Mouse (Mus musculus): ENCODE results near the gene Bmpr2. TPM values are rescaled to one million over a fixed set of nuclear protein-coding genes. Genes with fewer than 3 reads are reported as not detected.
"Not testable (repeated sequence)": the region's sequence is repeated elsewhere in the genome, so short reads cannot be mapped to it uniquely, and the experiment has no call there.

Bmpr2 gene
- polyA plus RNA-seq, 1 experiment from 2014 or later = 0.87 TPM

DNA sequence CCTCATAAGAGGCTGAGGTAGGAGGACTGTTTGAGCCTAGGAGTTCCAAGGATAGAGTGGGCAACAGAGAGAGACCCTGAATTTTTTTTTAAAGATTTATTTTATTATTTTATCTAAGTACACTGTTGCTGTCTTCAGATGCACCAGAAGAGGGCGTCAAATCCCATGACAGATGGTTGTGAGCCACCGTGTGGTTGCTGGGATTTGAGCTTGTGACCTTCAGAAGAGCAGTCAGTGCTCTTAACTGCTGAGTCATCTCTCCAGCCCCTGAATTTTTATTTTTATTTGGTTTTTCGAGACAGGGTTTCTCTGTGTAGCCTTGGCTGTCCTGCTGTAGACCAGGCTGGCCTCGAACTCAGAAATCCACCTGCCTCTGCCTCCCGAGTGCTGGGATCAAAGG, 13.5 kb upstream of the Bmpr2 start:
- not testable (repeated sequence) for H3K27ac ChIP-seq (ENCODE audit: low read length); H3K9me3 ChIP-seq (replicated peaks; ENCODE audit: control insufficient read depth, low read length); H3K4me3 ChIP-seq (ENCODE audit: low read depth, low read length); H3K4me2 ChIP-seq (ENCODE audit: low read depth, low read length); ATAC-seq (ENCODE audit: low read depth); H3K36me3 ChIP-seq (ENCODE audit: control insufficient read depth, insufficient read depth); H3K9ac ChIP-seq (ENCODE audit: low read depth, low read length); H3K27me3 ChIP-seq (ENCODE audit: control insufficient read depth, insufficient read depth, low read depth, low read length); H3K4me1 ChIP-seq (ENCODE audit: control insufficient read depth, low read depth, low read length)
- WGBS (ENCODE audit: insufficient replicate concordance) = 56% methylated on average over 5 of the region's 5 CpGs

DNA sequence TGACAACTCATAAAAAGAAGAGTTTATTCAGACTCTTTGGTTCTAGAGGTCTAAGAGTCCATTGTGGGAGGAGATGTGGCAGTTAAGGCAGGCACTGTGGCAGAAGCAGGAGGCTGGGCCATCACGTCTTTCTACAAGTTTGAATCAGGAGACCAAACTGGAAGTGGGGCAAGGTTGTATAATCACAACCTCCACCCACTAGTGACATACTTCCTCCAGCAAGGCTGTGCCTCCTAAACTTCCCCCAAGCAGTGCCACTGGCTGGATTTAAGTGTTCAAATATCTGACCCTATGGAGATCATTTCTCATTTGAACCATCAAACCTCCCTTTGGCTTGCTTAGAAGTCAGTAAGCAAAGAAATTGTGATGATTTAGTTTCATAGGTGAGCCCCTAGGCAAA, 7.9 kb upstream of the Bmpr2 start:
- no peak for ATAC-seq (ENCODE audit: low read depth)
- WGBS (ENCODE audit: insufficient replicate concordance) = 48% methylated on average over 1 of the region's 1 CpGs
- no peaks in the 10 kb centered on the region for H3K4me1 ChIP-seq (ENCODE audit: control insufficient read depth, low read depth, low read length)

DNA sequence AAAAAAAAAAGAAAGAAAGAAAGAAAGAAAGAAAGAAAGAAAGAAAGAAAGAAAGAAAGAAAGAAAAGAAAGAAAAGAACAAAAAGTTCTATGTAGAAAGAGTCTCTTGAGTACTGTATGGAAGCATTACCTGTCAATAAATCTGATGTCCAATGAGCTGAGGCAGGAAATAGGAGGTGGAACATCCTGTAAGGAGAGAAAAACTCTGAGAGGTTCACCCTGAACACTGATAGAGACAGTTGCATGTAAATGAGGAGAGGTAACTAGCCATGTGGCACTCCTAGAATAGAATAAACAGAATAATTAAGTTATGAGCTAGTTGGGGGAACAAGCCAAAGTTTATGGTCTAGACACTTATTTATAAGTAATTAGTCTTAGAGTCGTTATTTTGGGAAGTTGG, 4.9 kb upstream of the Bmpr2 start:
- Histone ChIP-seq H3K4me1 (ENCODE audit: control insufficient read depth, low read depth, low read length) (peaks cover 8% of the 10 kb centered on the region), H3K36me3 (ENCODE audit: control insufficient read depth, insufficient read depth) (no peaks in the 10 kb centered on the region), H3K9ac (ENCODE audit: low read depth, low read length) (no peak overlapping the region), H3K9me3 (replicated peaks; ENCODE audit: control insufficient read depth, low read length) (no peaks in the 10 kb centered on the region), H3K4me2 (ENCODE audit: low read depth, low read length) (no peak overlapping the region), H3K27me3 (ENCODE audit: control insufficient read depth, insufficient read depth, low read depth, low read length) (no peaks in the 10 kb centered on the region), H3K4me3 (ENCODE audit: low read depth, low read length) (no peak overlapping the region), H3K27ac (ENCODE audit: low read length) (no peak overlapping the region)
- 79% methylated on average over 1 of the region's 1 CpGs for WGBS (ENCODE audit: insufficient replicate concordance)
- no peak for ATAC-seq (ENCODE audit: low read depth)

More for the DNA sequence above, 7.9 kb upstream of the Bmpr2 start:
- Histone ChIP-seq H3K4me2 (ENCODE audit: low read depth, low read length) (no peak overlapping the region), H3K9me3 (replicated peaks; ENCODE audit: control insufficient read depth, low read length) (no peaks in the 10 kb centered on the region), H3K27ac (ENCODE audit: low read length) (no peak overlapping the region), H3K9ac (ENCODE audit: low read depth, low read length) (no peak overlapping the region), H3K36me3 (ENCODE audit: control insufficient read depth, insufficient read depth) (no peaks in the 10 kb centered on the region), H3K27me3 (ENCODE audit: control insufficient read depth, insufficient read depth, low read depth, low read length) (no peaks in the 10 kb centered on the region), H3K4me3 (ENCODE audit: low read depth, low read length) (no peak overlapping the region)

DNA sequence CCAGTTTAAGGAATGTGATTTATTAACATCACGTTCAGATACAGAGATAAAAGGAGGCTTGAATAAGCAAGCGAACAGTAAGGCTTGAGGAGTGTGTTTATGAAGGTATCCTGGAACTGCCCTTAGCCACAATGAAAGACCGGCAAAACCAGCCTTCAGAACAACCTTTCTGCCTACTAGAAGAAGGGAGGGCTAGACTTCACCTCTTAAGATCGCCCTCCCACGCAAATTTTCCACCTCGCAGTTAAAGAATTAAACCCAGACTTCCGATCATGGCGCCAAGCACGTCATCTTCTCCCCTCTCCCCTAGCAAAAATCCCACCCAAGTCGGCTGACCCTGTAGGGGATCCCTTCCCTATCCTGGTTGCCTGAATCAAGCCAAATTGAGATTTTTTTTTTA, 992 bp upstream of the Bmpr2 start:
- Histone ChIP-seq H3K9me3 (replicated peaks; ENCODE audit: control insufficient read depth, low read length) (no peaks in the 10 kb centered on the region), H3K9ac (ENCODE audit: low read depth, low read length) (peak overlapping the region; percentile 80), H3K36me3 (ENCODE audit: control insufficient read depth, insufficient read depth) (no peaks in the 10 kb centered on the region), H3K27me3 (ENCODE audit: control insufficient read depth, insufficient read depth, low read depth, low read length) (peaks cover 4% of the 10 kb centered on the region), H3K27ac (ENCODE audit: low read length) (no peak overlapping the region), H3K4me1 (ENCODE audit: control insufficient read depth, low read depth, low read length) (peaks cover 15% of the 10 kb centered on the region), H3K4me3 (ENCODE audit: low read depth, low read length) (peak overlapping the region; percentile 81), H3K4me2 (ENCODE audit: low read depth, low read length) (peak overlapping the region; percentile 98)
- WGBS (ENCODE audit: insufficient replicate concordance) = 9% methylated on average over 10 of the region's 10 CpGs
- no peak for ATAC-seq (ENCODE audit: low read depth)

DNA sequence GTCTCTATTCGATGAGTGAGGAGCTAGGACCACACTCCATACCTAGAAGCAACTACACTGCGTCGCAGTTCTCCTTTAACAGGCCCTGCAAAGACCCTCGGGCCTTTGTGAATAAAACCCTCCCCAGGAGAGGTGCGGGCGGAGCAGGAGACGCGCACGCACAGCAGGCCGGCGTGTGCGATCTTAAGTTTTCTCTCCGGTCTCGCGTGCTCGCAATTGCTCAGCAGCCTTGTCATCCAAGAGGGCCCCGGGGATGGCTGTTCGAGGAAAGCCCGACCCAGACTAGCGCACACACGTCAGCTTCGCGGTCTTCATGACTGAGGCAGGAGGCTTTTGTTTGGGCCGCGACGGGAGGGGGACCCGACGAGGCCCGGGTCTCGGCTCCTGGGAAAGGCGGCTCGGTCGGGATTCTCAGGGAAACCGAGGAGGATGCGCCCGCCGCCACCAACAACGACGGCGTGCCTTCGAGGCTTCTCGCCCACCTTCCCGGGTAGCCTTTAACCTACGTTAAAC, 493 bp upstream of the Bmpr2 start:
- Histone ChIP-seq H3K4me3 (ENCODE audit: low read depth, low read length) (peak overlapping the region; percentile 81), H3K9ac (ENCODE audit: low read depth, low read length) (peak overlapping the region; percentile 80), H3K4me1 (ENCODE audit: control insufficient read depth, low read depth, low read length) (peaks cover 15% of the 10 kb centered on the region), H3K36me3 (ENCODE audit: control insufficient read depth, insufficient read depth) (no peaks in the 10 kb centered on the region), H3K27ac (ENCODE audit: low read length) (peak overlapping the region; percentile 9), H3K4me2 (ENCODE audit: low read depth, low read length) (peak overlapping the region; percentile 98), H3K27me3 (ENCODE audit: control insufficient read depth, insufficient read depth, low read depth, low read length) (peaks cover 4% of the 10 kb centered on the region), H3K9me3 (replicated peaks; ENCODE audit: control insufficient read depth, low read length) (no peaks in the 10 kb centered on the region)
- peak; percentile 9 for ATAC-seq (ENCODE audit: low read depth)
- under 1% methylated on average over 44 of the region's 44 CpGs for WGBS (ENCODE audit: insufficient replicate concordance)

DNA sequence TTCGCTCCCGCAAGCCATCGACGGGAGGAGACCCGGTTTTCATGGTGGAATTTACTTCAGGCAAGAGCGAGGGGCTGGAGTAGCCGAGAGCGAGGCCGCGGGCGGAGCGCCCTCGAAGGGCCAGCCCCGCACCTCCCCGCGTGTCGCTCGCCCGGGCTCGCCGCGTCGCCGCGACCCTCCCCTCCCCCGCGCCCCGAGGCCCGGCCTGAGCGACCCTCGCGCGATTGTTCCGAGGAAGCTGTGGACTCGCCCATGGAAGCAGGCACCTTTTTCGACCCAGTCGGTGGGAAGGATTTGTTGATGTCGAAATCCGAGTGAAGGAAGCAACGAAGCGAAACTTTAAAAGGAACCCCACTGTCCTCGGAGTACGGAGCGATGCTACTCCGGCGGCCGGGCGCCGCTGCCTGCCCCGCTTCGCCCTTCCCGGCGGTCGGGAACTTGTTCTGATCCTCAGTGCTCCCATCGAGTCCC, 616 bp downstream of the Bmpr2 start:
- H3K36me3 ChIP-seq (ENCODE audit: control insufficient read depth, insufficient read depth) = no peaks in the 10 kb centered on the region
- peaks cover 15% of the 10 kb centered on the region for H3K4me1 ChIP-seq (ENCODE audit: control insufficient read depth, low read depth, low read length)
- peaks cover 4% of the 10 kb centered on the region for H3K27me3 ChIP-seq (ENCODE audit: control insufficient read depth, insufficient read depth, low read depth, low read length)
- no peaks in the 10 kb centered on the region for H3K9me3 ChIP-seq (replicated peaks; ENCODE audit: control insufficient read depth, low read length)
- WGBS (ENCODE audit: insufficient replicate concordance) = under 1% methylated on average over 48 of the region's 55 CpGs
- H3K9ac ChIP-seq (ENCODE audit: low read depth, low read length) = peak overlapping the region; percentile 80
- H3K27ac ChIP-seq (ENCODE audit: low read length) = peak overlapping the region; percentile 88
- peak overlapping the region; percentile 81 for H3K4me3 ChIP-seq (ENCODE audit: low read depth, low read length)
- peak; percentile 57 for ATAC-seq (ENCODE audit: low read depth)
- H3K4me2 ChIP-seq (ENCODE audit: low read depth, low read length) = peak overlapping the region; percentile 98

DNA sequence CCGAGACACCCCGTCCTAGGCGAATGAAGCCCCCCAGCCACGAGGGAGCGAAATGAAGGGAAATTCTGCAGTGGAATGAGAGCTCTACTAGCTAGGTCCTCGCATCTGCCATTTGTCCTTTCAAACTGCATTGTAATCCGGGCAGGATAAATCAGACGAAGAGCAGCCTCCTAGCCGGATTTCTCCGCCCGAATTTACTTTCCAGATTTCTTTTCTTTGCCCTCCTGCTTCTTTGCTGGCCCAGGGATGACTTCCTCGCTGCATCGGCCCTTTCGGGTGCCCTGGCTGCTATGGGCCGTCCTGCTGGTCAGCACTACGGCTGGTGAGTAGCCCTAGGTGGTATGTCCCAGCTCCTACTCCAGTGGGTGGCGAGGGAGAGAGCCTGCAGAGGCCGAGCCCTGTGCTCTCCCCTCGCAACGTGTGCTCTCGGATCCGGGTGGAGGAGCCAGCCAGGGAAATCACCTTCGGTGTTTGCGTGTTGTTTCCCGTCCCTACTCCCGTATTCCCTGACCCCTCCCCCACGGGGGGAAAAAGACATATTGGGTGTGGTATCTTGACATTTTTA, 1.3 kb downstream of the Bmpr2 start:
- peak overlapping the region; percentile 98 for H3K4me2 ChIP-seq (ENCODE audit: low read depth, low read length)
- under 1% methylated on average over 27 of the region's 27 CpGs for WGBS (ENCODE audit: insufficient replicate concordance)

DNA sequence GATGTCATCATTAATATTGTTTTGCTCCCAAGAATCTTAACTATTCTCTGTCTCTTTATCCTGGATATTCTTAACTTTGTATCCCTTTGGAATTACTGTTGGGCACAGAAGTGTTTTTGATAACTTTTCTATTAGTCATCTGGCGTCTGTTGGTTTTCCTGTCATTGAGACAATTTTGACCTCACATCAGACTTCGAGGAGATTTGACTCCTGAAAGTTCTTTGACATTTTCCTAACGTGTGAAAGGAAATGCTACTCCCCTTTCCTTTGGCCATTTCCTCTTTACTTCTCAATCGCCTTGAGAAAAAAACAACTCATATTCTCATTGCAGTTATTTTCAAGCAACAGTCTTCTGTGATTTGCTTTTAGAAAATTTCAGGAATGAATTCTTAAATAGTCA, 2.1 kb downstream of the Bmpr2 start:
- H3K4me2 ChIP-seq (ENCODE audit: low read depth, low read length) = peak overlapping the region; percentile 39
- peaks cover 4% of the 10 kb centered on the region for H3K27me3 ChIP-seq (ENCODE audit: control insufficient read depth, insufficient read depth, low read depth, low read length)
- ATAC-seq (ENCODE audit: low read depth) = no peak
- peaks cover 15% of the 10 kb centered on the region for H3K4me1 ChIP-seq (ENCODE audit: control insufficient read depth, low read depth, low read length)
- H3K27ac ChIP-seq (ENCODE audit: low read length) = no peak overlapping the region
- 5% methylated on average over 4 of the region's 4 CpGs for WGBS (ENCODE audit: insufficient replicate concordance)
- no peaks in the 10 kb centered on the region for H3K9me3 ChIP-seq (replicated peaks; ENCODE audit: control insufficient read depth, low read length)
- H3K36me3 ChIP-seq (ENCODE audit: control insufficient read depth, insufficient read depth) = no peaks in the 10 kb centered on the region
- no peak overlapping the region for H3K9ac ChIP-seq (ENCODE audit: low read depth, low read length)
- peak overlapping the region; percentile 22; the same call in 1 of the 2 replicates for H3K4me3 ChIP-seq (ENCODE audit: low read depth, low read length)

More for the DNA sequence above, 1.3 kb downstream of the Bmpr2 start:
- H3K4me1 ChIP-seq (ENCODE audit: control insufficient read depth, low read depth, low read length) = peaks cover 15% of the 10 kb centered on the region
- H3K4me3 ChIP-seq (ENCODE audit: low read depth, low read length) = peak overlapping the region; percentile 81
- no peaks in the 10 kb centered on the region for H3K9me3 ChIP-seq (replicated peaks; ENCODE audit: control insufficient read depth, low read length)
- peaks cover 4% of the 10 kb centered on the region for H3K27me3 ChIP-seq (ENCODE audit: control insufficient read depth, insufficient read depth, low read depth, low read length)
- H3K9ac ChIP-seq (ENCODE audit: low read depth, low read length) = peak overlapping the region; percentile 80
- no peak for ATAC-seq (ENCODE audit: low read depth)
- H3K36me3 ChIP-seq (ENCODE audit: control insufficient read depth, insufficient read depth) = no peaks in the 10 kb centered on the region
- H3K27ac ChIP-seq (ENCODE audit: low read length) = peak overlapping the region; percentile 88

DNA sequence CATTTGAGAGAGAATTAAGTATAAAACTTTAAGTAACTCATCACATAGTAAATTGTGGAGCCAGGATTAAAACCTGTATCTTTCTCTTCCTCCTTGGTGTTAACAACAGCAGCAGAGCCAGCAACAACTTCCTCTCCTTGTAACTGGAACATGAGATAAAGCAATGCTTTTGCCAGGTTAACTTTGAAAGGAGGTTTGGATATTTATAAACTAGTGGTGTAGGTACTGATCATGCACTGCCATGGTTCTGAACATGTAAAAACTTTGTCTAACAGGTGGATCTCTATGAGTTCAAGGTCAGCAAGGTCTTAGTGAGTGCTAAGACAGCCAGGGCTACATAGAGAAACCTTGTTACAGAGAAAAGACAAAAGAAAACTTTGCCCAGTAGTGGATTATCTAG, 3.4 kb downstream of the Bmpr2 start:
- no peak for ATAC-seq (ENCODE audit: low read depth)
- no peaks in the 10 kb centered on the region for H3K36me3 ChIP-seq (ENCODE audit: control insufficient read depth, insufficient read depth)
- H3K9ac ChIP-seq (ENCODE audit: low read depth, low read length) = no peak overlapping the region
- H3K4me3 ChIP-seq (ENCODE audit: low read depth, low read length) = no peak overlapping the region
- peak overlapping the region; percentile 12; the same call in 1 of the 2 replicates for H3K4me2 ChIP-seq (ENCODE audit: low read depth, low read length)
- no peaks in the 10 kb centered on the region for H3K9me3 ChIP-seq (replicated peaks; ENCODE audit: control insufficient read depth, low read length)
- no peak overlapping the region for H3K27ac ChIP-seq (ENCODE audit: low read length)
- peaks cover 15% of the 10 kb centered on the region for H3K4me1 ChIP-seq (ENCODE audit: control insufficient read depth, low read depth, low read length)
- peaks cover 4% of the 10 kb centered on the region for H3K27me3 ChIP-seq (ENCODE audit: control insufficient read depth, insufficient read depth, low read depth, low read length)

Data from liver, embryonic 16.5 days (tissue).